Mouse (Mus musculus): ENCODE data around the gene Pgbd5.

Pgbd5 gene

GRCm38 (mm10) chr8:124439558-124439957 is at the start of gene Pgbd5:
Pgbd5 (minus strand) TSS chr8:124439658.
- DNase-seq (ENCODE audit: low spot score in 2 of 2), result no peak

GRCm38 (mm10) chr8:124483356-124484115 is 44.1 kb upstream of the Pgbd5 start:
- DNase-seq (ENCODE audit: low spot score in 2 of 2), result no peak

GRCm38 (mm10) chr8:124482790-124483189 is 43.3 kb upstream of the Pgbd5 start:
- DNase-seq (ENCODE audit: low spot score in 2 of 2), result peak in 1 of 2 experiments; percentile 53

- no peak for DNase-seq (ENCODE audit: low spot score in 2 of 2)
Measured at GRCm38 (mm10) chr8:124480321-124480720, 40.9 kb upstream of the Pgbd5 start.

- no peak for DNase-seq (ENCODE audit: low spot score in 2 of 2)
Measured at GRCm38 (mm10) chr8:124479251-124479650, 39.8 kb upstream of the Pgbd5 start.

GRCm38 (mm10) chr8:124476701-124477100 is 37.2 kb upstream of the Pgbd5 start:
- peak; percentile 75 to 90 for DNase-seq (ENCODE audit: low spot score in 2 of 2)

- no peak for DNase-seq (ENCODE audit: low spot score in 2 of 2)
Measured at GRCm38 (mm10) chr8:124475690-124476089, 36.2 kb upstream of the Pgbd5 start.

GRCm38 (mm10) chr8:124464641-124465040 is 25.2 kb upstream of the Pgbd5 start:
- DNase-seq (ENCODE audit: low spot score in 2 of 2), result no peak

- DNase-seq (ENCODE audit: low spot score in 2 of 2), result peak; percentile 35 to 43
Measured at GRCm38 (mm10) chr8:124463111-124463510, 23.7 kb upstream of the Pgbd5 start.

GRCm38 (mm10) chr8:124462192-124462591 is 22.7 kb upstream of the Pgbd5 start:
- peak in 1 of 2 experiments; percentile 61 for DNase-seq (ENCODE audit: low spot score in 2 of 2)

GRCm38 (mm10) chr8:124461103-124461502 is 21.6 kb upstream of the Pgbd5 start:
- DNase-seq (ENCODE audit: low spot score in 2 of 2), result no peak

GRCm38 (mm10) chr8:124460660-124461059 is 21.2 kb upstream of the Pgbd5 start:
- DNase-seq (ENCODE audit: low spot score in 2 of 2), result no peak

- no peak for DNase-seq (ENCODE audit: low spot score in 2 of 2)
Measured at GRCm38 (mm10) chr8:124459627-124460026, 20.2 kb upstream of the Pgbd5 start.

GRCm38 (mm10) chr8:124455359-124455758 is 15.9 kb upstream of the Pgbd5 start:
- DNase-seq (ENCODE audit: low spot score in 2 of 2), result peak in 1 of 2 experiments; percentile 15

- no peak for DNase-seq (ENCODE audit: low spot score in 2 of 2)
Measured at GRCm38 (mm10) chr8:124450192-124450895, 10.9 kb upstream of the Pgbd5 start.

- DNase-seq (ENCODE audit: low spot score in 2 of 2), result no peak
Measured at GRCm38 (mm10) chr8:124448962-124449670, 9.7 kb upstream of the Pgbd5 start.

GRCm38 (mm10) chr8:124436741-124437140 is 2.7 kb downstream of the Pgbd5 start:
- DNase-seq (ENCODE audit: low spot score in 2 of 2), result no peak

- DNase-seq (ENCODE audit: low spot score in 2 of 2), result no peak
Measured at GRCm38 (mm10) chr8:124435707-124436243, 3.7 kb downstream of the Pgbd5 start.

GRCm38 (mm10) chr8:124435170-124435569 is 4.3 kb downstream of the Pgbd5 start:
- no peak for DNase-seq (ENCODE audit: low spot score in 2 of 2)

- peak; percentile 96 to 98 for DNase-seq (ENCODE audit: low spot score in 2 of 2)
Measured at GRCm38 (mm10) chr8:124434126-124434790, 5.2 kb downstream of the Pgbd5 start.

GRCm38 (mm10) chr8:124433451-124434125 is 5.9 kb downstream of the Pgbd5 start:
- no peak for DNase-seq (ENCODE audit: low spot score in 2 of 2)
